Mouse (Mus musculus) forebrain, embryonic 16.5 days (tissue): ENCODE measurements around the gene Ppil1. TPM values are rescaled to one million over a fixed set of nuclear protein-coding genes. Genes with fewer than 3 reads are reported as not detected.
A peak's percentile ranks its signal among the peaks of the same experiment; 100 is the strongest.

Experiments
- ATAC-seq: fragments of 200-750 bp; cut with Nextera tagmentation; 2 replicates; pipeline ENCODE4 v1.8.0; 2017; ENCODE audit warnings: mild to moderate bottlenecking, moderate library complexity
- H3K27ac ChIP-seq: fragments of 300-500 bp; sonication (generic); 2 replicates; pipeline ENCODE4 v1.5.1; 2014; ENCODE audit warnings: low read length, control low read depth
- H3K27me3 ChIP-seq: fragments of 300-500 bp; sonication (generic); replicated peaks from 2 replicates; pipeline ENCODE4 v1.6.1; 2014; ENCODE audit warnings: low read length; ENCODE audit not compliant: control insufficient read depth, insufficient read depth
- H3K36me3 ChIP-seq: fragments of 300-500 bp; sonication (generic); 2 replicates; pipeline ENCODE4 v1.6.1; 2014; ENCODE audit not compliant: control insufficient read depth, insufficient read depth
- H3K4me1 ChIP-seq: fragments of 300-500 bp; sonication (generic); replicated peaks from 2 replicates; pipeline ENCODE4 v1.6.1; 2014; ENCODE audit warnings: low read length; ENCODE audit not compliant: control insufficient read depth, insufficient read depth
- H3K4me2 ChIP-seq: fragments of 300-500 bp; sonication (generic); 2 replicates; pipeline ENCODE4 v1.6.1; 2014; ENCODE audit warnings: mild to moderate bottlenecking, low read length, control low read depth
- H3K4me3 ChIP-seq: fragments of 300-500 bp; sonication (generic); replicated peaks from 2 replicates; pipeline ENCODE4 v1.5.1; 2014; ENCODE audit warnings: mild to moderate bottlenecking, low read length, control low read depth
- H3K9ac ChIP-seq: fragments of 300-500 bp; sonication (generic); replicated peaks from 2 replicates; pipeline ENCODE4 v1.6.1; 2014; ENCODE audit warnings: low read depth, low read length, control low read depth
- H3K9me3 ChIP-seq: fragments of 300-500 bp; sonication (generic); 2 replicates; pipeline ENCODE4 v1.6.1; 2016; ENCODE audit warnings: low read length; ENCODE audit not compliant: control insufficient read depth
- WGBS: fragments of 180-500 bp; shearing (Covaris S2); extraction: QIAGEN DNeasy Blood & Tissue Kit; methylation state at CpG from one replicate; pipeline ENCODE4 v1.1.7; 2014; 5-methylcytosine and 5-hydroxymethylcytosine counted together
- polyA plus RNA-seq: library from polyadenylated mRNA; unstranded; fragments of >200 nt; fragmentation: Nextera tagmentation; extraction: Ambion mirVana; gene quantifications from 2 replicates; pipeline ENCODE4 v1.2.1, GENCODE M21; 2015

Gene Ppil1
- polyA plus RNA-seq, 1 experiment from 2014 or later = 125 TPM

DNA sequence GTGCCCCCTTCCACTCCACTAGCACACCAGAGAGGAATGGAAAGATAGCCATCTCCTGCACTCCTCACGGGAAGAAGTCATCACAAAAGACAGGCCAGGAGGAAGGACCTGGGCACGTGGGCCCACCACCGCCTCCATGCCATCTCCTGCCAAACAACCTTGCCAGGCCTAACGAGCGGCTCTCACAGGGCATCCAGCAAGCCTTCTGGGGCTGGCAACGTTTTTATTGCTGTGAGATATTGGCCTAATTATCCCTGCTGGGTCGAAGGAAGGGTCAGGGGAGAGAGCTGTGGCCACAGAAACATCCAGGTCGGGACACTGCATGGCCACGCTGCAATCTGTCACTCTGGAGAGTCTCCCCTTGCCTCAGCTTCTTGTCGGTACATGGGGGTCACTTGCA is 32.9 kb downstream of the Ppil1 start:
- no peaks in the 10 kb centered on the region for H3K9me3 ChIP-seq
- WGBS = 63% methylated on average over 10 of the region's 10 CpGs
- H3K27me3 ChIP-seq = no peaks in the 10 kb centered on the region
- no peak overlapping the region for H3K4me3 ChIP-seq
- H3K4me2 ChIP-seq = no peak overlapping the region
- H3K36me3 ChIP-seq = no peaks in the 10 kb centered on the region
- H3K9ac ChIP-seq = no peak overlapping the region
- no peaks in the 10 kb centered on the region for H3K4me1 ChIP-seq
- ATAC-seq = no peak
- no peak overlapping the region for H3K27ac ChIP-seq

DNA sequence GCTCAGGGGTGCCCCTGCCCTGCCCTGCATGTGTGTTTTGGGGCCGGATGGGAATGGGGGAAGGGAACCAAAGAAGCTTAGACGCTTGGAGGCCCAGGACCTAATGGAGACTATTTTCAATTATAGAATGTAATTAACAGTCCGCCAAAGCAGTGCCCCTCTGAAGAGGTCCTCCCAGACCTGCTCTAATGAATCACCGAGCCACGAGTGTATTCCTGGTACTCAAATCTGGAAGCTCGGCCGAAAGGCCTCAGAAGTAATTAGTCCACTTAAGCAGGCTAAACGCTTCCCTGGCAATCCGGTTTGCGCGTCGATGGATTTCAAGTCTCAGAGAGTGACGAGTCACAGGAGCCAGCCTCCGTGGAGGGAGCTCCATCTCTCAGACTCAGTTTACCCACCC is 43.4 kb downstream of the Ppil1 start:
- no peaks in the 10 kb centered on the region for H3K36me3 ChIP-seq
- no peak for ATAC-seq
- no peaks in the 10 kb centered on the region for H3K27me3 ChIP-seq
- 16% methylated on average over 14 of the region's 14 CpGs for WGBS
- no peak overlapping the region for H3K4me2 ChIP-seq
- H3K4me3 ChIP-seq = no peak overlapping the region
- no peaks in the 10 kb centered on the region for H3K4me1 ChIP-seq
- H3K9ac ChIP-seq = no peak overlapping the region
- no peaks in the 10 kb centered on the region for H3K9me3 ChIP-seq
- no peak overlapping the region for H3K27ac ChIP-seq

DNA sequence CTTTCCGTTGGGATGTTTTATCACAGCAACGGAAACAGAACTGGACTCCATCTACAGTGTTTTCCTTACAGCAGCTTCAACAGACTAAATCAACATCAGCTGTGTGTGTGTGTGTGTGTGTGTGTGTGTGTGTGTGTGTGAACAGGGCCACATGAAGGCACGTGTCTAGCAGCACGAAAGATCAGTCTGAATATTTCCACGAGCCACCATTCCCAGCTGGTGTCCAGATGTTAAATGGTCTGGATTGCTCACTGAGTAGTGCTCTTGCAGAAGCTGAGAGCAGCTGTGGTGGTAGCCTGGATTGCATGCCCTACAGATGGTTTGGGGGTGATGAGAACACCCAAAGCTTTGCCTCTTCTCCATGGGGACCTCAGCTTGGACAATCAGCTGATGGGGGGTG is 46.0 kb downstream of the Ppil1 start:
- Histone ChIP-seq H3K4me3 (no peak overlapping the region), H3K4me2 (no peak overlapping the region), H3K9ac (no peak overlapping the region), H3K9me3 (no peaks in the 10 kb centered on the region), H3K27ac (no peak overlapping the region), H3K27me3 (no peaks in the 10 kb centered on the region; the same call in 1 of the 2 replicates), H3K36me3 (no peaks in the 10 kb centered on the region), H3K4me1 (peaks cover 15% of the 10 kb centered on the region)
- no peak for ATAC-seq
- 79% methylated on average over 5 of the region's 5 CpGs for WGBS

GRCm38 (mm10) chr17:29216078-29216477 is 47.9 kb downstream of the Ppil1 start:
- WGBS = 45% methylated on average over 7 of the region's 7 CpGs
- H3K4me2 ChIP-seq = no peak overlapping the region
- H3K36me3 ChIP-seq = no peaks in the 10 kb centered on the region
- no peak for ATAC-seq
- no peak overlapping the region for H3K9ac ChIP-seq
- no peaks in the 10 kb centered on the region; the same call in 1 of the 2 replicates for H3K27me3 ChIP-seq
- no peaks in the 10 kb centered on the region for H3K9me3 ChIP-seq
- H3K4me3 ChIP-seq = no peak overlapping the region
- peaks cover 15% of the 10 kb centered on the region for H3K4me1 ChIP-seq
- H3K27ac ChIP-seq = no peak overlapping the region

GRCm38 (mm10) chr17:29214655-29215054 is 49.3 kb downstream of the Ppil1 start:
- no peak for ATAC-seq
- WGBS = 14% methylated on average over 10 of the region's 10 CpGs
- Histone ChIP-seq H3K36me3 (no peaks in the 10 kb centered on the region), H3K4me1 (peaks cover 15% of the 10 kb centered on the region), H3K4me3 (no peak overlapping the region), H3K9me3 (no peaks in the 10 kb centered on the region), H3K27me3 (no peaks in the 10 kb centered on the region; the same call in 1 of the 2 replicates), H3K4me2 (no peak overlapping the region), H3K9ac (no peak overlapping the region), H3K27ac (no peak overlapping the region)

GRCm38 (mm10) chr17:29214193-29214456 is 49.9 kb downstream of the Ppil1 start:
- Histone ChIP-seq H3K27ac (0 out of 2 replicates have a peak overlapping the region, but pooled peaks have one; percentile 29), H3K4me2 (no peak overlapping the region), H3K36me3 (no peaks in the 10 kb centered on the region), H3K9me3 (no peaks in the 10 kb centered on the region), H3K9ac (no peak overlapping the region), H3K4me3 (no peak overlapping the region), H3K27me3 (no peaks in the 10 kb centered on the region; the same call in 1 of the 2 replicates), H3K4me1 (peaks cover 15% of the 10 kb centered on the region)
- WGBS = 22% methylated on average over 4 of the region's 4 CpGs
- ATAC-seq = no peak; the same call in 1 of the 2 replicates

DNA sequence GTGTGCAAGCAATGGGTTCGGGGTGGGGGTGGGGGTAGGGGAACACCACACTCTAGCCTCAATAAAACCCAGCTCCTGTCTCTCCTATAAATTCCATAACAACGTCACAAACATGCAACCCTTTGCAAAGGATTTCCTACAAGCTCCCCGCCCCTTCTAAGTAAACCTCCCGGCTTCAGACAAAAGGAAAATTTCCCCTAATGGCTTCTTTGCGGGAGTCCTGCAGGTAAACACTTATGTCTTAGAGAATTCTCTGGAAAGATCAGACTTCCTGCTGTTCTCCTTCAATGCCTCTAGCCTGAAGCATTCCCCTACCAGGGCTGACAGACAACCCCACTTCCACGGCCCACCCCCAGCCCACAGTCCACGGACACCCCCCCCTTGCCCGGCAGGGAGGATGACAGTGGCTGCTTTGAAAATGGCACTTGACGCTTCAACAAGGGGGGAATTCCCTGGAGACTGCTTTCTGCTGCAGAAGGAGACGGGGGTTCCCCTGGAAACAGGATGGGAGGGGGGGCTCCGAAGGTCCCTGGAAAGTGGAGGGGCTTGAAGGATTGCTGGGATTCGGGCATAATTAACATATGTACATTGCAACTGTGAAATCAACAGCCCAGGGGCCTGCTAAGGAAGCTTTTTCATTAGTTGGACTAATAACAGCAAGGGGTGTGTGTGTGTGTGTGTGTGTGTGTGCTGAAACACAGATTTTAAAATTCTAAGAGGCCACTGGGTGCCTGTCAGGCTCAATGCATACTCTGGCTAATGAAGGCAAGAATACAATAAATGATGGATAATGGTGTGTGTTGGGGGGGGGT is 50.4 kb downstream of the Ppil1 start:
- ATAC-seq = peak; percentile 54; the same call in 1 of the 2 replicates
- H3K9me3 ChIP-seq = no peaks in the 10 kb centered on the region
- H3K4me1 ChIP-seq = peaks cover 15% of the 10 kb centered on the region
- no peaks in the 10 kb centered on the region; the same call in 1 of the 2 replicates for H3K27me3 ChIP-seq
- H3K4me3 ChIP-seq = no peak overlapping the region
- H3K9ac ChIP-seq = peak overlapping the region; percentile 36
- no peaks in the 10 kb centered on the region for H3K36me3 ChIP-seq
- H3K27ac ChIP-seq = peak overlapping the region; percentile 41; the same call in 1 of the 2 replicates
- WGBS = 1% methylated on average over 12 of the region's 12 CpGs
- H3K4me2 ChIP-seq = peak overlapping the region; percentile 26

GRCm38 (mm10) chr17:29211836-29212235 is 52.1 kb downstream of the Ppil1 start:
- no peak overlapping the region for H3K4me3 ChIP-seq
- no peaks in the 10 kb centered on the region for H3K9me3 ChIP-seq
- WGBS = 50% methylated on average over 7 of the region's 7 CpGs
- H3K36me3 ChIP-seq = no peaks in the 10 kb centered on the region
- ATAC-seq = no peak
- no peak overlapping the region for H3K27ac ChIP-seq
- H3K9ac ChIP-seq = no peak overlapping the region
- H3K4me2 ChIP-seq = no peak overlapping the region
- H3K27me3 ChIP-seq = no peaks in the 10 kb centered on the region; the same call in 1 of the 2 replicates
- H3K4me1 ChIP-seq = peaks cover 15% of the 10 kb centered on the region

GRCm38 (mm10) chr17:29210037-29210436 is 53.9 kb downstream of the Ppil1 start:
- no peak for ATAC-seq
- H3K9ac ChIP-seq = no peak overlapping the region
- H3K4me3 ChIP-seq = no peak overlapping the region
- no peaks in the 10 kb centered on the region for H3K9me3 ChIP-seq
- 99% methylated on average over 3 of the region's 3 CpGs for WGBS
- H3K27me3 ChIP-seq = no peaks in the 10 kb centered on the region
- no peak overlapping the region for H3K4me2 ChIP-seq
- H3K27ac ChIP-seq = no peak overlapping the region
- H3K36me3 ChIP-seq = no peaks in the 10 kb centered on the region
- peaks cover 15% of the 10 kb centered on the region for H3K4me1 ChIP-seq
